Mouse (Mus musculus): ENCODE measurements around the gene Fbxl16.

GRCm38 (mm10) chr17:25869498-25869897, 60.6 kb downstream of the Fbxl16 start:
- TF ChIP-seq CTCF (IDR thresholded peaks at IDR 0.05; ENCODE audit: low read depth) (no peak), EP300 (optimal IDR thresholded peaks at IDR 0.05) (no peak)

Data from stomach, postnatal 0 days (tissue).